Mouse (Mus musculus): ENCODE results near the gene 9430097D07Rik.

- TF ChIP-seq POLR2A (IDR thresholded peaks at IDR 0.05; ENCODE audit: low read depth, low read length): no peak
- no peak for TF ChIP-seq CTCF (IDR thresholded peaks at IDR 0.05; ENCODE audit: extremely low read depth, insufficient read depth, insufficient read length, insufficient replicate concordance)
Observed at GRCm38 (mm10) chr2:32555484-32555883, 20.0 kb downstream of the 9430097D07Rik start.

Measured in spleen, adult 2 months (tissue).